Mouse (Mus musculus) neural tube, embryonic 11.5 days (tissue): ENCODE measurements at regions not wholly inside any gene's neighbourhood (a gene's known extent, or its start where the extent isn't known, plus 50 kb on each side); places are given as distances from the start of the nearest gene placed in this dataset.
"Not testable (repeated sequence)": the region's sequence is repeated elsewhere in the genome, so short reads cannot be mapped to it uniquely, and the experiment has no call there.

Experiments
- ATAC-seq: fragments of 200-750 bp; cut with Nextera tagmentation; 2 replicates; pipeline ENCODE4 v1.8.0; 2017; ENCODE audit warnings: moderate number of reproducible peaks, mild to moderate bottlenecking, moderate TSS enrichment, moderate library complexity; ENCODE audit not compliant: insufficient read depth, low FRiP score, low TSS enrichment
- DNase-seq: peaks from one replicate; pipeline ENCODE4 v3.0.0-alpha.2; 2015; ENCODE audit warnings: low spot score
- H3K27ac ChIP-seq: fragments of 300-500 bp; sonication (generic); 2 replicates; pipeline ENCODE4 v1.5.1; 2014; ENCODE audit warnings: low read depth, mild to moderate bottlenecking, low read length
- H3K27me3 ChIP-seq: fragments of 300-500 bp; sonication (generic); 2 replicates; pipeline ENCODE4 v1.6.1; 2014; ENCODE audit warnings: mild to moderate bottlenecking, low read length, mixed read lengths; ENCODE audit not compliant: control insufficient read depth, insufficient read depth
- H3K36me3 ChIP-seq: fragments of 300-500 bp; sonication (generic); 2 replicates; pipeline ENCODE4 v1.6.1; 2014; ENCODE audit warnings: mild to moderate bottlenecking, low read length, moderate library complexity, mixed read lengths; ENCODE audit not compliant: control insufficient read depth, insufficient read depth
- H3K4me1 ChIP-seq: fragments of 300-500 bp; sonication (generic); 2 replicates; pipeline ENCODE4 v1.6.1; 2014; ENCODE audit warnings: low read length, mixed read lengths; ENCODE audit not compliant: control insufficient read depth, insufficient read depth
- H3K4me2 ChIP-seq: fragments of 300-500 bp; sonication (generic); 2 replicates; pipeline ENCODE4 v1.6.1; 2014; ENCODE audit warnings: low read depth, mild to moderate bottlenecking, moderate library complexity
- H3K4me3 ChIP-seq: fragments of 300-500 bp; sonication (generic); 2 replicates; pipeline ENCODE4 v1.5.1; 2014; ENCODE audit warnings: low read depth, low read length
- H3K9ac ChIP-seq: fragments of 300-500 bp; sonication (generic); 2 replicates; pipeline ENCODE4 v1.6.1; 2014; ENCODE audit warnings: mild to moderate bottlenecking, low read length
- H3K9me3 ChIP-seq: fragments of 300-500 bp; sonication (generic); 2 replicates; pipeline ENCODE4 v1.6.1; 2016; ENCODE audit warnings: low read length; ENCODE audit not compliant: control insufficient read depth
- WGBS: fragments of 180-500 bp; shearing (Covaris S2); extraction: QIAGEN DNeasy Blood & Tissue Kit; methylation state at CpG from one replicate; pipeline ENCODE4 v1.1.7; 2014; 5-methylcytosine and 5-hydroxymethylcytosine counted together

- 42% methylated on average over 6 of the region's 6 CpGs for WGBS
- H3K9me3 ChIP-seq: no peaks in the 10 kb centered on the region
- H3K4me3 ChIP-seq: no peak overlapping the region
- H3K4me1 ChIP-seq: no peaks in the 10 kb centered on the region
- no peak overlapping the region for H3K9ac ChIP-seq
- DNase-seq: no peak
- H3K36me3 ChIP-seq: no peaks in the 10 kb centered on the region
- H3K4me2 ChIP-seq: no peak overlapping the region
- H3K27ac ChIP-seq: no peak overlapping the region
- ATAC-seq: no peak
- no peaks in the 10 kb centered on the region for H3K27me3 ChIP-seq
These were observed 190.9 kb upstream of the Col8a1 start for GRCm38 (mm10) chr16:57945404-57945803.

GRCm38 (mm10) chr16:57947309-57947708, 192.8 kb upstream of the Col8a1 start:
- ATAC-seq (no peak), DNase-seq (no peak)
- 38% methylated on average over 3 of the region's 3 CpGs for WGBS
- no peaks in the 10 kb centered on the region for H3K36me3 ChIP-seq
- H3K27ac ChIP-seq: no peak overlapping the region
- H3K9ac ChIP-seq: no peak overlapping the region
- no peak overlapping the region for H3K4me3 ChIP-seq
- no peaks in the 10 kb centered on the region for H3K4me1 ChIP-seq
- H3K9me3 ChIP-seq: no peaks in the 10 kb centered on the region
- no peak overlapping the region for H3K4me2 ChIP-seq
- H3K27me3 ChIP-seq: no peaks in the 10 kb centered on the region

GRCm38 (mm10) chr16:57949680-57950079, 195.1 kb upstream of the Col8a1 start:
- no peaks in the 10 kb centered on the region for H3K4me1 ChIP-seq
- no peak for ATAC-seq
- H3K9ac ChIP-seq: no peak overlapping the region
- no peaks in the 10 kb centered on the region for H3K27me3 ChIP-seq
- no peak overlapping the region for H3K4me3 ChIP-seq
- DNase-seq: no peak
- no peaks in the 10 kb centered on the region for H3K9me3 ChIP-seq
- WGBS: 70% methylated on average over 3 of the region's 3 CpGs
- no peak overlapping the region for H3K4me2 ChIP-seq
- H3K27ac ChIP-seq: no peak overlapping the region
- H3K36me3 ChIP-seq: no peaks in the 10 kb centered on the region

GRCm38 (mm10) chr16:57970956-57971355, 216.4 kb upstream of the Col8a1 start:
- Histone ChIP-seq H3K4me1 (no peaks in the 10 kb centered on the region), H3K36me3 (no peaks in the 10 kb centered on the region), H3K27me3 (no peaks in the 10 kb centered on the region), H3K9ac (no peak overlapping the region), H3K4me3 (no peak overlapping the region), H3K4me2 (no peak overlapping the region), H3K9me3 (no peaks in the 10 kb centered on the region), H3K27ac (no peak overlapping the region)
- DNase-seq (no peak), ATAC-seq (no peak)
- 68% methylated on average over 1 of the region's 1 CpGs for WGBS

- Histone ChIP-seq H3K36me3 (no peaks in the 10 kb centered on the region), H3K4me2 (no peak overlapping the region), H3K9ac (no peak overlapping the region), H3K27me3 (no peaks in the 10 kb centered on the region), H3K27ac (no peak overlapping the region), H3K4me3 (no peak overlapping the region), H3K9me3 (no peaks in the 10 kb centered on the region), H3K4me1 (no peaks in the 10 kb centered on the region)
- ATAC-seq (no peak), DNase-seq (no peak)
- 62% methylated on average over 5 of the region's 5 CpGs for WGBS
These were observed 229.6 kb upstream of the Col8a1 start for GRCm38 (mm10) chr16:57984111-57984510.

- no peaks in the 10 kb centered on the region for H3K36me3 ChIP-seq
- no peak overlapping the region for H3K27ac ChIP-seq
- H3K4me1 ChIP-seq: no peaks in the 10 kb centered on the region
- no peak for DNase-seq
- no peak overlapping the region for H3K9ac ChIP-seq
- no peaks in the 10 kb centered on the region for H3K27me3 ChIP-seq
- no peak for ATAC-seq
- H3K4me3 ChIP-seq: no peak overlapping the region
- H3K9me3 ChIP-seq: no peaks in the 10 kb centered on the region
- H3K4me2 ChIP-seq: no peak overlapping the region
- 86% methylated on average over 3 of the region's 3 CpGs for WGBS
These were observed 251.2 kb upstream of the Col8a1 start for GRCm38 (mm10) chr16:58005740-58006139.

GRCm38 (mm10) chr16:58013557-58013956, 259.0 kb upstream of the Col8a1 start:
- DNase-seq: no peak
- H3K4me2 ChIP-seq: no peak overlapping the region
- no peak overlapping the region for H3K9ac ChIP-seq
- no peak overlapping the region for H3K4me3 ChIP-seq
- H3K4me1 ChIP-seq: no peaks in the 10 kb centered on the region
- no peak overlapping the region for H3K27ac ChIP-seq
- H3K9me3 ChIP-seq: no peaks in the 10 kb centered on the region
- WGBS: 57% methylated on average over 1 of the region's 1 CpGs
- no peaks in the 10 kb centered on the region for H3K36me3 ChIP-seq
- ATAC-seq: no peak
- H3K27me3 ChIP-seq: no peaks in the 10 kb centered on the region

- Histone ChIP-seq H3K36me3 (no peaks in the 10 kb centered on the region), H3K4me3 (no peak overlapping the region), H3K9me3 (no peaks in the 10 kb centered on the region), H3K27me3 (no peaks in the 10 kb centered on the region), H3K4me2 (no peak overlapping the region), H3K9ac (no peak overlapping the region), H3K4me1 (no peaks in the 10 kb centered on the region), H3K27ac (no peak overlapping the region)
- DNase-seq (no peak), ATAC-seq (no peak)
- WGBS: 79% methylated on average over 2 of the region's 2 CpGs
These were observed 273.0 kb upstream of the Col8a1 start for GRCm38 (mm10) chr16:58027525-58027924.

- WGBS: 92% methylated on average over 1 of the region's 1 CpGs
- not testable (repeated sequence) for H3K27ac ChIP-seq, H3K4me1 ChIP-seq, H3K27me3 ChIP-seq, H3K4me3 ChIP-seq, H3K9me3 ChIP-seq, H3K36me3 ChIP-seq, H3K9ac ChIP-seq, H3K4me2 ChIP-seq, DNase-seq, ATAC-seq
These were observed 274.0 kb upstream of the Col8a1 start for GRCm38 (mm10) chr16:58028541-58028940.
